Mouse (Mus musculus): ENCODE measurements around the gene Mapk1ip1l. TPM values are rescaled to one million over a fixed set of nuclear protein-coding genes. Genes with fewer than 3 reads are reported as not detected.
A peak's percentile ranks its signal among the peaks of the same experiment; 100 is the strongest.
"Not testable (repeated sequence)": the region's sequence is repeated elsewhere in the genome, so short reads cannot be mapped to it uniquely, and the experiment has no call there.

Mapk1ip1l gene
- polyA plus RNA-seq, 2 experiments from 2014 or later: 50.1 to 56.1 TPM

DNA sequence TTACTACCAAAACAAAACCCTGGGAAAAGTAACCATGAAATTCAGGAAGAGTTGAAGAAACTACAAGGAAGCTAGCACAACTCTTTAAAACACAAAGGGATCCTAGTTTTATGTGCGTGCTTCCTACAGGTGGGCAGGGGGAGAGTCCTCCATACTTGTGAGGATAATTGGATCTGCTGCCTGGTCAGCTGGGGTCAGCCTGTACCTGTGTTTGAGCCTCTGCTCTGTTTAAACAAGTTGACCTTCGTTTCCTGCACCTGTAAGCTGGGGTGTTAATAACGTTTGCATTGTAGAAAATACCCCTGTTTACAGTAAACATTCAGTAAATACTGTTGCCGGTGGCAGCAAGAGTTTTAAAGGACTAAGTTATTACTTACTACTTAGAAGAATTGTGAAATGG is 7.9 kb downstream of the Mapk1ip1l start:
- ATAC-seq: no peak

GRCm38 (mm10) chr14:47307669-47308068 is 9.6 kb downstream of the Mapk1ip1l start:
- no peak for ATAC-seq

DNA sequence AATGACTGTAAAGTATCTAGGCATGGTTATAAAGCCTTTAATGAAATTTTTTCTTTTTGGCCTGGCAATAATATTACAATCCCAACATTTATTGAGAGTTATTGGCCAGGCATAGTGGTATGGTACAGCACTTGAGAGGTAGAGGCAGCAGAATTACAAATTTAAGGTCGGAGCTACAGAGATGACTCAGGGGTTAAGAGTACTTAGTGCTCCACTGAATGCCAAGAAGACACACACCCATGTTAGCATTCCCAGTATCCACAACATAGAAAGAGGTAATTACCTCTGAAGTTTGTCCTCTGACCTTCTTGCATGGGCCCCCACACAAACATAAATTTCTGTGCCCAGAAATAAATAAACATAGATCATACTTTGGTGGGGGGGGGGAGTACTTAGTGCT is 11.0 kb downstream of the Mapk1ip1l start:
- ATAC-seq: no peak

GRCm38 (mm10) chr14:47310342-47311181 is 12.5 kb downstream of the Mapk1ip1l start:
- no peak for ATAC-seq

- no peak for ATAC-seq
These were observed 21.3 kb downstream of the Mapk1ip1l start for GRCm38 (mm10) chr14:47319362-47319761.

DNA sequence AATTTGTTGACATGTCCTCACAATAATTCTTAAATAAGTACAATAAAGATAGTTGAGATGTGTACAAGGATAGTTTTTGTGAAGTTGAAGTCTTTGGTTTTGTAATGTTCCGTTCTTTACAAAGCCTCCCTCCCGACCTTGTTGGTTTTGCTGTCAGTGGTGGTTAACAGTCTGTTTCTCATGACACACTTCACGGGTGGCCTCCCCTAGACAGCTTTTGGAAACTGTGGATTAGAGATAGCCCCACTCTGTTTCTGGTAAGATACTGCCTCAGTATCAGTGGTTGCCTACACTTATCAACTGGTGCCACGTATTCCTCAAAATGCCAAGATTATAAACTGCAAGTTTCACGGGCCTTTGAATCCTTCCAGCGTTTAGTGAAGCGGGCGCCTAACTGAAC is 23.5 kb downstream of the Mapk1ip1l start:
- not testable (repeated sequence) for ATAC-seq

DNA sequence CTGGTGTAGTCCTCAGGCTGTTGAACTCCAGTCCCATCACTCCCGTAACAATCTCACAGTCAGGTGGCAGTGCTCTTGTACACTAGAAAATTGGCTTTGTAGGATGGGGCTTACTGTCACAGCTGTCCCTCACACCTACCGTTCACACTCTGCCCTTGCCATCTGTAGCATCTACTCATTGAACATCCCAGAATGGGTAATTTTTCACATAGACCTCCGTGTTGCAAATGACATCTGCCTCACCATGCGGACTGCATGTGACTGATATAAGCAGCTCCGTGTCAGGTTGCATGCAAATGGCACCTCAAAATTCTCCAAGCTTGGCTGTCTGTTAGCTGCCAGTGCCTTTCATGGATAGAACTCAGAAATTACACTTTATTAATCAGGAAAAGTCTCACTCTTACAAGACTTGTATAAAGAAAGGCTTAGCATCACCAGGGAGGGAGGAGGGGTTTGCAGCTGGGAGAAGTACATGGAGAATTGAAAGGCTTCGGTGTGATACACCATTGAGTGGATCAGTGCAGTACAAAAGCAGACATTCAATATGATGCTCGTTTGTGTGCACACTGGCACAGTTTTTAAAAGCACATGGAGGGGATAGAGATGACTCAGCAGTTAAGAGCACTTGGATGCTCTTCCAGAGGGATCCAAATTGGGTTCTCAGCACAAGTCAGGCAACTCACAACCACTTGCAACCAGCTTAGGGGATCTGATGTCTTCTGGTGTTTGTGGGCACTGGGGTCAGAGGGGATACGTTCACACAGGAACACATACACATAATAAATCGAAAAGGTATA is 28.1 kb downstream of the Mapk1ip1l start:
- ATAC-seq: no peak

GRCm38 (mm10) chr14:47327347-47327746 is 29.3 kb downstream of the Mapk1ip1l start:
- no peak for ATAC-seq

GRCm38 (mm10) chr14:47331920-47332319 is 33.9 kb downstream of the Mapk1ip1l start:
- no peak for ATAC-seq

- peak; percentile 78 for ATAC-seq
These were observed 36.8 kb downstream of the Mapk1ip1l start for GRCm38 (mm10) chr14:47334819-47335218.

- ATAC-seq: no peak
These were observed 37.2 kb downstream of the Mapk1ip1l start for GRCm38 (mm10) chr14:47335300-47335699.

DNA sequence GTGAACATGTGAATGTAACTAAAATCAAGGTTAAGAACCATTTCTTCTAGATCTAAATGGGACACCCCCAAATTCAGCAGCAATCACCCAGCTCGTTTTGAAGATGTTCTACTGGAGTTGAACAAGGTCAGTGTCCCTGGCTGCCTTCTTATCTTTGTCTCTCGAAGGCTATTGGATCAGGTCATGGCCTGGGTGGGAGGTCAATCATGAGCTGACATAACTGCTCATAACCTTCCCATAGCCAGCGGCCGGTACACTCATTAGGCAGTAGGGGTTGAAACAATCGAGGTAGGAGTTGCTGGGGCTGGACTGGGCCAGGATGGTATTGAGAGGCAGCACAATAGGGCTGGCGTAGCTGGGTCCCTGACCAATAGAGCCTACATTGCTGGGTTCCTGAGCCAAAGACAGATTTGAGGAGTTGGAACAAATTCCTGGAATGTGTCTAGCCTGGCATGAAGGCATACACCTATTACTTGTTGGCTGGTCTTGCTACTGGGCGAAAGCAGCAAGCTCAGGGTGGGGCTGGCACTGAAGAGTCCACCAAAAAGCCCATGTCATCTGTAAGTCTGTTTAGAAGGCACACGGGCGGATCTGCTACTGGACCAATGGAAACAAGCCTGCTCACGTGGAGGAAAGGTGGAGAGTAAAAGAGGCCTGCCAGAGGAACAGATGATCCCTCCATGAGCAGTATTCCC is 42.3 kb downstream of the Mapk1ip1l start:
- ATAC-seq: no peak

GRCm38 (mm10) chr14:47341811-47342291 is 43.8 kb downstream of the Mapk1ip1l start:
- no peak for ATAC-seq

- ATAC-seq: no peak
These were observed 48.6 kb downstream of the Mapk1ip1l start for GRCm38 (mm10) chr14:47346715-47347114.

- no peak for ATAC-seq
These were observed 52.9 kb downstream of the Mapk1ip1l start for GRCm38 (mm10) chr14:47350974-47351373.

DNA sequence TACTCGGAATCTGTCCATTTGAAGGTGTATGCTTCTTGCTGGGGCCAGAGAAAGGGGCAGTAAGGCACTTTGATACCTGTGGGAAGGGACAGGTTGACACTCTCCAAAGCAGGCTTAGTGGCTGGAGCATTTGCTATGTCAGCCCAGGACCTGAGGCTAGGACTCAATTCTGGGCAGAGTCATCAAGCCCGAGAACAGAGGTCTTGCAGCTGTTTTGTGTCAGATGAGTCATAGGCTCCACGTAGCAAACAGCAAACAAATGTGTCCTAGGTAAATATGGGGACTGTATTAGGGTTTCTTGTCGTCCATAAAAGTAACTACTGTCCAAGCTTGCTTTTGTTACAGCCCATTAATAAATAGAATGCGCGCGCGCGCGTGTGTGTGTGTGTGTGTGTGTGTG is 54.2 kb downstream of the Mapk1ip1l start:
- ATAC-seq: no peak

DNA sequence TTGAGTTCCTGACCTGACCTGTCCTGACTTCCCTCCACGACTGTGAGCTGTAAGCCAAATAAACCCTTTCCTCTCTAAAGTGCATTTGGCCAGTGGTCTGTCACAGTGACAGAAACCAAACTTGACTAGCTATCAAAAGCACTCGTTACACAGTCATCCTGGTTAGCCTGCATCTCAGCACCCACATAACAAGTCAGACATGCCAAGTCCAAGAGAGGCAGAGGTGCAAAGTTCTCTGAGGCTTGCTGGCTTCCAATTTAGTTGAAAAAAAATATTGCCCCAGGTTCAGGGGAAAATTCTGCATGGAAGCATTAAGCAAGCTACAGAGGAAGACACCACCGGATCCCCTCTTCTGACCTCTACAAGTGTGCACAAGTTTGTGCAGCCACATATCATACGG is 55.2 kb downstream of the Mapk1ip1l start:
- ATAC-seq: no peak

GRCm38 (mm10) chr14:47354111-47354577 is 56.1 kb downstream of the Mapk1ip1l start:
- ATAC-seq: no peak

DNA sequence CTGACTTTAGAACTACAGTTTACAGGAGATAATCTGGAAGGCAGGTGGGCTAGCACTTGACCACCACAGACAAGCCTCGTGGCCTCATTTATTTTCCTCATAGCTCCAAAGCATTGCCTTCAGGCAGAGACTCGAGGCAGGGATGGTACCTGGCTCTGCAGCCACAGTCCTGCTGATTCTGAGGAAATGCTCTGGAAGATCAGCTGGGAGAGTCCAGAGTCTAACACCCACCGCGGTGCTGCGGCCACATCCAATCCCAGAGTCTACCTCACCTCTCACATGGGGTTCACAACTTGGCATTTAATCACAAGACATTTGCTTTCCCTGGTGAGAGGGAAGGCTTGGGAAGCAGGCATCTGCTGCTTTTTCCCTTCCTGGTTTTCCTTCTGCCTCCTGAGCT is 56.9 kb downstream of the Mapk1ip1l start:
- no peak for ATAC-seq

DNA sequence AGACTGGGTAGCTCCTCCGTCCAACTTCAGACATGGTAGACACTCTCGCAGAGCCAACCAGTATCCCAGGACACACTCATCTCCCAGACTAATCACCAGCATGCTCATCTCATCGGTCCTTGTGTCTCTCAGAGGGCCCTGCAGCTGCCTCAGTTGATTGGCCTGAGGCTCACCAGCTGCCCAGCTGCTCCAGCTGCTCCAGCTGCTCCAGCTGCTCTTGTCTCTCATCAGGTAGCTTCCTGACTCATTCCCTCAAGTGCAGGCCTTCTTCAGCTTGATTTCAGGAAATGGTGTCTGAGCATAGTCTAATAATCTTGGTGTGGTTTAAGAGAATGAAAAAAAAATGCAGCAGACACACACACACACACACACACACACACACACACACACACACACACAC is 58.6 kb downstream of the Mapk1ip1l start:
- ATAC-seq: no peak

GRCm38 (mm10) chr14:47359610-47360009 is 61.5 kb downstream of the Mapk1ip1l start:
- ATAC-seq: peak; percentile 19

DNA sequence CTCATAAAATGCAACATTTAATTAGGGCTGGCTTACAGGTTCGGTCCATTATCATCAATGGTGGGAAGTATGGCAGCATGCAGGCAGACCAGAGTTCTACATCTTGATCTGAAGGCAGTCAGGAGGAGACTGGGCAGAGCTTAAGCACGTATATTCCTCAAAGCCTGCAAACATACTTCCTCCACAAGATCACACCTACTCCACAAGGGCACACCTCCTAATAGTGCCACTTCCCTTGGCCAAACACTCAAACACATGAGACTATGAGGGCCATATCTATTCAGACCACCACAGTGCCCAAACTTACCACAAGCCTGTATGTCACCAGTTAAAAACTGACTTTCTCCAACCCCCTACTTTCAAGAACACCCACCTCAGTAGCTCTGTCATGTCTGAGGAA is 63.4 kb downstream of the Mapk1ip1l start:
- no peak for ATAC-seq

DNA sequence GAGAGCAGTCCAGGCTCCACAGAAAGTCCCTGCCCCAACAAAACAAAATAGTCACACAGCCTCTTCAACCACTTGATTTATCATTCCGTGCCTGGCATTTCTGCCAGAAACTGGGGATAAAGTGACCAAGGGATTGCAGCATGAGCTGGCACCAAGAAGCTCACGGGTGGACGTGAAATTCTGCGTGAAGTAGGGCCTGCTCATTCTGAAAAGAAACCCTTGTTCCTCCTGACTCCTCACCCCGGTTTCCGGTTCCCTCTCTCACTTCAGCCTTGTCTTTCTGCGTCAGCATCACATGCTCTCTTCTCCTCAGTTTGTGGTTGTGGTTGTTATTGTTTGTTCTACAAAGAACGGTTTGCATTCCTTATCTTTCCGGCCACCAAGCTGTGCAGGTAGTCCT is 63.8 kb downstream of the Mapk1ip1l start:
- ATAC-seq: peak; percentile 34

All from activated CD4-positive, CD25-positive, alpha-beta regulatory T cell, adult 4 months (primary cell).